Mouse (Mus musculus): ENCODE results near the gene Pccb.

DNA sequence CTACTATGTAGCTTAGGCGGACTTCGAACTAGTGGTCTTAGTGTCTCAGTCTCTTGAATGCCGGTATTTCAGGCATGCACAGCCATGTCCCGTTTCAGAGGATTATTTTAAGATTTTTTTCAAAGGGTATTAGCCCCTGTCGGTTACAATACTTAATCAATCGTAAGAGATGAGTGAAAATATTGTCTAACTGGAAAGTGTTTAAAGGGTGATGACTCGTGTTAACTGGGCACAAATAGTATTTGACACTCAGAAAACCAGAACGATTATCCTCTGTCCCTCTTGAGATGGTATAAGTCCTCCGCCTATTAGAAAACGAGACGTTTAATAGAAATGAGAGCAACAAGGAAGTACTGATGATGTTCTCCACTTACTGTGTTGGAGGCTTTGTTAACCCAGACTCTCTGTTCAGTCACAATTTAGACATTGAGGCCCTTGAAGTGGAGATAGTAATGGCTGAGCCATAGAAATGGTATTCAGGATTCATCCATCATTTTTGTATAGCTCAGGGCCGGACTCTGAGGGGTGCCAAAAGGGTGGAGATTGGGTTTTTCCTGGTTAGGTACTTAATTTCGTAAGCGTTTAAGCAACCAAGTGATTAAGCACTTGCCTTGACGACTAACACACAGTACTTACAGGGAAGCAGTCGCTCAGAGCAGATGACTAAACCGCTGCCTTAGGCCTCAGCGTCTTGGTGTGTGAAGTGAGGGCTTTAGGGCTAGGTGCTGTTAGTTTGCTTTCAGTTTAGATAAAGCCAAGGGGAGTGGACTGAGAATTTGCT is 41.6 kb upstream of the Pccb start:
- TF ChIP-seq CTCF (IDR thresholded peaks at IDR 0.05) (no peak), EP300 (IDR thresholded peaks at IDR 0.05) (no peak)

Data from lung, postnatal 0 days (tissue).